Mouse (Mus musculus) MEL (cell line): ENCODE data around the gene Sik1. TPM values are rescaled to one million over a fixed set of nuclear protein-coding genes. Genes with fewer than 3 reads are reported as not detected.

Source experiments
- DNase-seq: peaks from one replicate; pipeline ENCODE4 v3.0.0; 2011; ENCODE audit warnings: low read depth, low spot score
- H3K27ac ChIP-seq: 2 replicates; pipeline ENCODE4 v1.5.1; 2012; ENCODE audit warnings: low read depth, mild to moderate bottlenecking, control low read depth, low read length, moderate library complexity; ENCODE audit not compliant: control insufficient read depth
- H3K27me3 ChIP-seq, 2 experiments: fragments of 150-350 bp in 1 of 2; sonication (generic) in 1 of 2; 2 replicates each; pipeline ENCODE4 v1.6.1; 2012; ENCODE audit warnings: low read length in 2 of 2, mild to moderate bottlenecking in 2 of 2, improper control_type of control experiment in 1 of 2, moderate library complexity in 1 of 2; ENCODE audit not compliant: insufficient read depth in 2 of 2, control insufficient read depth in 1 of 2
- H3K36me3 ChIP-seq, 2 experiments: 2 replicates each; pipeline ENCODE4 v1.6.1; 2012 to 2014; ENCODE audit warnings: low read length in 2 of 2, improper control_type of control experiment in 1 of 2, inconsistent platforms in 1 of 2, mild to moderate bottlenecking in 1 of 2; ENCODE audit not compliant: insufficient read depth in 2 of 2, control insufficient read depth in 1 of 2
- H3K4me1 ChIP-seq, 2 experiments: fragments of 150-350 bp in 1 of 2; sonication (generic) in 1 of 2; 2 replicates each; pipeline ENCODE4 v1.6.1; 2012; ENCODE audit warnings: low read length in 2 of 2, improper control_type of control experiment in 1 of 2, mild to moderate bottlenecking in 1 of 2; ENCODE audit not compliant: insufficient read depth in 2 of 2, control insufficient read depth in 1 of 2
- H3K4me3 ChIP-seq, 2 experiments: fragments of 150-350 bp in 1 of 2; sonication (generic) in 1 of 2; 2 replicates each; pipeline ENCODE4 v1.5.1; 2012; ENCODE audit warnings: low read depth in 2 of 2, low read length in 2 of 2, mild to moderate bottlenecking in 2 of 2, moderate library complexity in 2 of 2, control low read depth in 1 of 2, improper control_type of control experiment in 1 of 2; ENCODE audit not compliant: control insufficient read depth in 1 of 2, insufficient read depth in 1 of 2
- H3K79me2 ChIP-seq: 2 replicates; pipeline ENCODE4 v1.6.1; 2012; ENCODE audit warnings: mild to moderate bottlenecking, low read length, moderate library complexity; ENCODE audit not compliant: control insufficient read depth, poor library complexity, insufficient read depth
- H3K9ac ChIP-seq: 2 replicates; pipeline ENCODE4 v1.6.1; 2012; ENCODE audit warnings: low read depth, mild to moderate bottlenecking, control low read depth, low read length, moderate library complexity; ENCODE audit not compliant: control insufficient read depth, poor library complexity, severe bottlenecking
- H3K9me3 ChIP-seq: fragments of 150-350 bp; sonication (generic); replicated peaks from 2 replicates; pipeline ENCODE4 v1.6.1; 2012; ENCODE audit warnings: mild to moderate bottlenecking, low read length, improper control_type of control experiment, moderate library complexity; ENCODE audit not compliant: insufficient read depth
- CTCF ChIP-seq, 3 experiments: IDR thresholded peaks in 2 of 3; conservative IDR thresholded peaks in 1 of 3; 2 replicates each; pipeline ENCODE4 v1.5.1; 2011 to 2012; ENCODE audit warnings: low read length in 3 of 3, low read depth in 2 of 3, mild to moderate bottlenecking in 2 of 3, improper control_type of control experiment in 1 of 3, inconsistent platforms in 1 of 3, mixed read lengths in 1 of 3, moderate library complexity in 1 of 3; ENCODE audit not compliant: control insufficient read depth in 1 of 3, insufficient read depth in 1 of 3, poor library complexity in 1 of 3, severe bottlenecking in 1 of 3
- E2F4 ChIP-seq: IDR thresholded peaks from 2 replicates; pipeline ENCODE4 v1.6.1; 2011; ENCODE audit warnings: low read depth, low read length, improper control_type of control experiment, borderline replicate concordance
- EP300 ChIP-seq, 2 experiments: IDR thresholded peaks; 2 replicates each; pipeline ENCODE4 v1.6.1; 2011; ENCODE audit warnings: improper control_type of control experiment in 2 of 2, low read length in 2 of 2, low read depth in 1 of 2, mild to moderate bottlenecking in 1 of 2
- GATA1 ChIP-seq: IDR thresholded peaks from 2 replicates; pipeline ENCODE4 v1.6.1; 2011; ENCODE audit warnings: low read depth, low read length, improper control_type of control experiment
- KAT2A ChIP-seq: conservative IDR thresholded peaks from 2 replicates; pipeline ENCODE4 v1.6.1; 2012; ENCODE audit warnings: low read depth, low read length, improper control_type of control experiment, inconsistent platforms
- MYB ChIP-seq: IDR thresholded peaks from 2 replicates; pipeline ENCODE4 v1.6.1; 2011; ENCODE audit warnings: mild to moderate bottlenecking, low read depth, low read length, improper control_type of control experiment
- SMC3 ChIP-seq: IDR thresholded peaks from 2 replicates; pipeline ENCODE4 v1.6.1; 2011; ENCODE audit warnings: low read depth, low read length, improper control_type of control experiment
- TAL1 ChIP-seq: IDR thresholded peaks from 2 replicates; pipeline ENCODE4 v1.6.1; 2012; ENCODE audit warnings: mild to moderate bottlenecking, inconsistent platforms, low read length, moderate library complexity, mixed read lengths
- TCF12 ChIP-seq: IDR thresholded peaks from 2 replicates; pipeline ENCODE4 v1.6.1; 2014; ENCODE audit warnings: low read depth, mild to moderate bottlenecking, inconsistent platforms, low read length, improper control_type of control experiment, moderate library complexity
- USF2 ChIP-seq, 2 experiments: IDR thresholded peaks; 2 replicates each; pipeline ENCODE4 v1.6.1; 2011 to 2012; ENCODE audit warnings: improper control_type of control experiment in 2 of 2, low read length in 2 of 2, borderline replicate concordance in 1 of 2, inconsistent platforms in 1 of 2, low read depth in 1 of 2, mild to moderate bottlenecking in 1 of 2; ENCODE audit not compliant: insufficient read depth in 1 of 2
- ZKSCAN1 ChIP-seq: IDR thresholded peaks from 2 replicates; pipeline ENCODE4 v1.6.1; 2012; ENCODE audit warnings: low read depth, mild to moderate bottlenecking, inconsistent platforms, low read length, improper control_type of control experiment, moderate library complexity
- polyA plus RNA-seq, 2 experiments: library from polyadenylated mRNA; stranded (reverse) in 1 of 2; unstranded in 1 of 2; fragments of >175 nt in 1 of 2; fragments of >200 nt in 1 of 2; gene quantifications; 2 replicates each; pipeline versions ENCODE4 v1.2.1 to v1.2.4; 2012; ENCODE audit warnings: low replicate concordance in 2 of 2, low read depth in 1 of 2; ENCODE audit not compliant: insufficient read length in 2 of 2, insufficient read depth in 1 of 2, missing spikeins in 1 of 2
- total RNA-seq: library from RNA; depleted of rRNA; stranded (reverse); fragments of 300-350 nt; gene quantifications from 2 replicates; pipeline ENCODE4 v1.2.3, GENCODE M21; 2012; rRNA removed

Sik1 gene
- total and polyA plus RNA-seq, 3 experiments, result 5.5 to 10.4 TPM; not detected in 1

- Histone ChIP-seq H3K27ac (no peak overlapping the region), H3K27me3 (0 out of 4 replicates have a peak, but pooled peaks cover 0 to 1% of the 10 kb centered on the region in 2 experiments), H3K4me1 (no peaks in the 10 kb centered on the region), H3K9me3 (no peaks in the 10 kb centered on the region), H3K9ac (no peak overlapping the region), H3K4me3 (no peak overlapping the region), H3K36me3 (no peaks in the 10 kb centered on the region), H3K79me2 (no peaks in the 10 kb centered on the region)
- DNase-seq, result no peak
- no peak for TF ChIP-seq KAT2A
- no peak for TF ChIP-seq E2F4
- TF ChIP-seq GATA1, result no peak
- TF ChIP-seq SMC3, result no peak
- TF ChIP-seq MYB, result no peak
- TF ChIP-seq TAL1, result no peak
- TF ChIP-seq CTCF (IDR thresholded peaks at IDR 0.05 in 2 of 3, conservative IDR thresholded peaks at IDR 0.05 in 1 of 3; ENCODE audit: control insufficient read depth in 1 of 3, insufficient read depth in 1 of 3, low read depth in 2 of 3, low read length in 3 of 3, poor library complexity in 1 of 3, severe bottlenecking in 1 of 3), result no peak
- no peak for TF ChIP-seq TCF12
- TF ChIP-seq ZKSCAN1, result no peak
- TF ChIP-seq EP300 (IDR thresholded peaks at IDR 0.05; ENCODE audit: low read depth in 1 of 2, low read length in 2 of 2), result no peak
- no peak for TF ChIP-seq USF2 (IDR thresholded peaks at IDR 0.05; ENCODE audit: borderline replicate concordance in 1 of 2, insufficient read depth in 1 of 2, low read depth in 1 of 2, low read length in 2 of 2)
Observed at GRCm38 (mm10) chr17:31795893-31796292, 59.7 kb downstream of the Sik1 start.

Other genes with a start within 250 kb of the Sik1 start
- gene Cbs, start 218.6 kb downstream of the Sik1 start, total RNA-seq, result 11.2 and 13.7 TPM in 2 replicates
- gene Cbs, start 218.6 kb downstream of the Sik1 start, polyA plus RNA-seq, result 10 to 100 TPM in 1 of 2 experiments, not detected in 1; 16.8 TPM
- 211 and 214 TPM in 2 replicates for gene U2af1, start 196.9 kb downstream of the Sik1 start, total RNA-seq
- gene U2af1, start 196.9 kb downstream of the Sik1 start, polyA plus RNA-seq, result 100 to 1,000 TPM; 498 to 928 TPM
- gene Cryaa, start 178.0 kb downstream of the Sik1 start, total RNA-seq, result not detected in 2 replicates
- gene Cryaa, start 178.0 kb downstream of the Sik1 start, polyA plus RNA-seq, result not detected
- gene Rrp1b, start 180.3 kb upstream of the Sik1 start, total RNA-seq, result 60.2 and 84.1 TPM in 2 replicates
- 10 to 100 TPM in 1 of 2 experiments, not detected in 1; 78.6 TPM for gene Rrp1b, start 180.3 kb upstream of the Sik1 start, polyA plus RNA-seq
- gene Hsf2bp, start 180.5 kb upstream of the Sik1 start, total RNA-seq, result 0.04 TPM in 1 of 2 replicates, not detected in the other
- gene Hsf2bp, start 180.5 kb upstream of the Sik1 start, polyA plus RNA-seq, result under 1 TPM in 1 of 2 experiments, not detected in 1; 0.15 TPM